Mouse (Mus musculus) layer of hippocampus, adult 11-12 months (tissue): ENCODE measurements around the gene Cfap299.
"Not testable (repeated sequence)": the region's sequence is repeated elsewhere in the genome, so short reads cannot be mapped to it uniquely, and the experiment has no call there.

ENCODE experiments used
- DNase-seq: peaks from one replicate; pipeline ENCODE4 v3.0.0; 2022; ENCODE audit warnings: low spot score

The Cfap299 gene

GRCm38 (mm10) chr5:98523783-98524182 is 194.7 kb downstream of the Cfap299 start:
- DNase-seq: no peak

GRCm38 (mm10) chr5:98541333-98541732 is 212.2 kb downstream of the Cfap299 start:
- no peak for DNase-seq

- DNase-seq: no peak
These were observed 221.2 kb downstream of the Cfap299 start for GRCm38 (mm10) chr5:98550285-98550684.

GRCm38 (mm10) chr5:98550873-98551272 is 221.8 kb downstream of the Cfap299 start:
- DNase-seq: no peak

GRCm38 (mm10) chr5:98552395-98552794 is 223.3 kb downstream of the Cfap299 start, which contains the start of gene Gm11111:
Gm11111 (plus strand) TSS chr5:98552695.
- DNase-seq: no peak

GRCm38 (mm10) chr5:98552811-98553601 is 223.9 kb downstream of the Cfap299 start:
- DNase-seq: no peak

GRCm38 (mm10) chr5:98561301-98561700 is 232.2 kb downstream of the Cfap299 start:
- no peak for DNase-seq

GRCm38 (mm10) chr5:98562806-98563205 is 233.7 kb downstream of the Cfap299 start:
- DNase-seq: no peak

GRCm38 (mm10) chr5:98563801-98564200 is 234.7 kb downstream of the Cfap299 start:
- no peak for DNase-seq

- DNase-seq: no peak
These were observed 237.5 kb downstream of the Cfap299 start for GRCm38 (mm10) chr5:98566461-98567193.

- no peak for DNase-seq
These were observed 239.4 kb downstream of the Cfap299 start for GRCm38 (mm10) chr5:98568481-98568880.

GRCm38 (mm10) chr5:98569029-98569513 is 240.0 kb downstream of the Cfap299 start:
- no peak for DNase-seq

- no peak for DNase-seq
These were observed 243.3 kb downstream of the Cfap299 start for GRCm38 (mm10) chr5:98572392-98572791.

- DNase-seq: no peak
These were observed 245.8 kb downstream of the Cfap299 start for GRCm38 (mm10) chr5:98574711-98575470.

- DNase-seq: no peak
These were observed 246.3 kb downstream of the Cfap299 start for GRCm38 (mm10) chr5:98575471-98575834.

GRCm38 (mm10) chr5:98576538-98576937 is 247.4 kb downstream of the Cfap299 start:
- DNase-seq: not testable (repeated sequence)

GRCm38 (mm10) chr5:98578398-98578797 is 249.3 kb downstream of the Cfap299 start:
- no peak for DNase-seq

GRCm38 (mm10) chr5:98580811-98581210 is 251.7 kb downstream of the Cfap299 start:
- DNase-seq: no peak

- no peak for DNase-seq
These were observed 252.9 kb downstream of the Cfap299 start for GRCm38 (mm10) chr5:98582051-98582450.

- DNase-seq: no peak
These were observed 256.8 kb downstream of the Cfap299 start for GRCm38 (mm10) chr5:98585915-98586314.

- no peak for DNase-seq
These were observed 284.4 kb downstream of the Cfap299 start for GRCm38 (mm10) chr5:98613511-98613910.

- no peak for DNase-seq
These were observed 287.8 kb downstream of the Cfap299 start for GRCm38 (mm10) chr5:98616902-98617301.
